Mouse (Mus musculus) adrenal gland (tissue): ENCODE data around the gene Mrps30.
"Not testable (repeated sequence)": the region's sequence is repeated elsewhere in the genome, so short reads cannot be mapped to it uniquely, and the experiment has no call there.

Experiments used
- intact Hi-C: fragments of 180-260 bp; cut with DNase I; formaldehyde crosslinking; loops from one replicate; pipeline ENCODE4 v1.15.1; 2025
- long read RNA-seq, 2 experiments: library from polyadenylated mRNA; unstranded; transcript quantifications; one replicate each; pipeline ENCODE4 v2.0.0; 2020; ENCODE audit warnings: borderline replicate concordance in 1 of 2; ENCODE audit not compliant: insufficient replicate concordance in 1 of 2

The Mrps30 gene
- long read RNA-seq, experiment 1, transcript Mrps30-201 (5 exons, 3,319 nt): major isoform, 79 of 79 reads
- long read RNA-seq, experiment 1, partial matches to known transcripts: 0 of 79 reads
- long read RNA-seq, experiment 1, other reads (novel, unspliced or antisense): 0 of 79 reads
- long read RNA-seq, experiment 2, transcript Mrps30-201 (5 exons, 3,319 nt): major isoform, 104 of 108 reads
- long read RNA-seq, experiment 2, partial matches to known transcripts: 2 of 108 reads
- long read RNA-seq, experiment 2, other reads (novel, unspliced or antisense): 2 of 108 reads

DNA sequence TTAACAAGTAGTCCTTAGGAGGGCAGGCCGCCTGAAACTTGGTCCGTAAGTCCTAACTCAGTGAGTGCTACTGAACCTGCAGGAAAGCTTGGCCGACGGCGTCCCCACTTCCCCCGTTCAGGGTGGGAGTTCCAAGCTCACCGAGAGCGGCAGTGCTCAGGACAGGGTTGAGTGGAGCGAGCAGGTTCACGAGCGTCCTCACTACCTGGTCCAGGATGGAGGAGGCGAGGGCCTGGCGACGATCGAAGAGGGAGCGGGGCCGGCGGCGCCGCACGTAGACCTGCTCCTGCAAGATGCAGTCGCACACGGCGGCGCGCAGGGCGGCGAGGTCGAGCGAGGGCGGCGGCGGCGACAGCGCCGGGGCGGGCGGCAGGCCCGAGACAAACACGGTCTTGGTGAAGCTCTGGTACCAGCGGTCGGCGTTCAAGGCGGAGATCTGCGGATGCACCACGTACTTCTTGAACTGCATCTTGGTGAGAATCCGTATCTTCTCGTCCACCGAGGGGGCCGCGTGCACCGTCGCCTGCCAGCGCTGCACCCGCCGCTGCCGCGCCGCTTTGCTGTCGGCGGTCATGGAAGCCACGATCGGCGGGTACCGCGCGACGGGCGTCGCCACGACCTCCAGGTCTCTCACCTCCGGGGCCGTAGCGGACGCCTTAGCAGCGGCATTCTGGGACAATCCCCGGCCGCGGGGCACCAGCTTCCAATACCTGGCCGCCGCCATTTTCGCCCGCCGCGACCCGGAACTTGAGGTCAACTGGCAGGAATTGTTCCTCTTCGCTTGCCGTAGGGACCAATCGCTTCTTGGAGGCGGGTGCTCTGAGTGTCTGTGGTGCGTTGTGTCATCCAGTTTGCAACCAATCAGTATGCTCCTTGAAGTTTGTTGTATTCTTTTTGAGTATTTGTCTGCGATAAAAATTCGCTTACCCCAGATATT lies at the start of gene Mrps30, which contains the start of gene B430218F22Rik:
TSS of gene Mrps30 (minus strand) at position 742 of the 937 bp plus-strand sequence.
TSS of gene B430218F22Rik (plus strand) at position 120 of the 937 bp plus-strand sequence.
- intact Hi-C loops: no loop called here

DNA sequence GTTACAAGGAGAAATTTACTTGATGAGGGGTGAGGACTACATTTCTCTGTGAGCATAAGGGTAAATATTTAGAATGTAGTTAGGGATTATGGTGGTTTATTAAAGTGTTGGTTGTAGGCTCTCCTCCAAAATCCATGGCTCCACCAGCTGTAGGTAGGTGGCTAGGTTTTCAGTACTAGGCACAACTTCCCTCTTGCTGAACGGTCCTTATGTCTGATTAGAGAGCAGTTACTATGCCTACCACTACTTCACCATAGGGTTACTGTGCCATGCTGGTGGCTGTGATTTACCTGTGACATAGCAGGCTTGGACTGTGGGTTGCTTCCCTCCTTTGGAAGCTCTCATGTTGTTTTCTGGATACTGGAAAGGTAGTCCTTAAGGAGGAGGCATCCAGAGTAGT lies 33.8 kb upstream of the Mrps30 start:
- intact Hi-C loops: no loop called here

DNA sequence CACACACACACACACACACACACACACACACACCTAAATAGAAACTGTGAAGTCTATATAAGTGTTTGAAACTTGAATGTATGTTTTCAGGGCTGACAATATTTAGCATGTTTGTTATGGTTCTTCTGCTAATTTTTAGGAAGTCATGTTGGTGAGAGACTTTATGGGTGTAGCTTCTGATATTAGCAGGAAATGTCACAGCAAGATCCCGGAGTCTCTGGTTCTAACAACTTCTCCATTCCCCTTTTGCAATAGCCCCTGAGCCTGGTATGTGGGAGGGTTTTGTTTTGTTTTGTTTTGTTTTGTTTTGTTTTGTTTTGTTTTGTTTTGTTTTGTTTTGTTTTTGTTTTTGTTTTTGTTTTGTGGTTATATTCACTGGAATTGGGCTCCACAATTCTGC lies 33.4 kb upstream of the Mrps30 start:
- intact Hi-C loops: no loop called here

DNA sequence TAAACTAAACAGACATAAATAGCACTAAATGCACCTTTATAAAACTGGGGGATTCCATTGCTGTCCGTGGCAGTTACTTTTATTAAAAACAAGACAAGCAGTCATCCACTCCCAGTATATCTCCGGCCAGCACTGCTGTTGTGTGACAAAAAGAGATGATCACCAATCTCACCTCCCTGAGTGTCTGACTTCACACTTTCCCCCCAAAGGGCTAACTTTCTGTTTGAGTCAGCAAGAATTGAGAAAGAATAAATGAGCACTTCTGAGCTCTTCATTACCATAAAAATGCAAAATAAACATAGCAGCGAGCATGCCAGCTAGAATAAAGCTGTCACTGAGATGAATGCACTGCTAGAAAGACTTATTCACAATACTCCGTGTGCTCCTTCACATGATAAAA lies 31.1 kb upstream of the Mrps30 start:
- intact Hi-C loops: no loop called here

DNA sequence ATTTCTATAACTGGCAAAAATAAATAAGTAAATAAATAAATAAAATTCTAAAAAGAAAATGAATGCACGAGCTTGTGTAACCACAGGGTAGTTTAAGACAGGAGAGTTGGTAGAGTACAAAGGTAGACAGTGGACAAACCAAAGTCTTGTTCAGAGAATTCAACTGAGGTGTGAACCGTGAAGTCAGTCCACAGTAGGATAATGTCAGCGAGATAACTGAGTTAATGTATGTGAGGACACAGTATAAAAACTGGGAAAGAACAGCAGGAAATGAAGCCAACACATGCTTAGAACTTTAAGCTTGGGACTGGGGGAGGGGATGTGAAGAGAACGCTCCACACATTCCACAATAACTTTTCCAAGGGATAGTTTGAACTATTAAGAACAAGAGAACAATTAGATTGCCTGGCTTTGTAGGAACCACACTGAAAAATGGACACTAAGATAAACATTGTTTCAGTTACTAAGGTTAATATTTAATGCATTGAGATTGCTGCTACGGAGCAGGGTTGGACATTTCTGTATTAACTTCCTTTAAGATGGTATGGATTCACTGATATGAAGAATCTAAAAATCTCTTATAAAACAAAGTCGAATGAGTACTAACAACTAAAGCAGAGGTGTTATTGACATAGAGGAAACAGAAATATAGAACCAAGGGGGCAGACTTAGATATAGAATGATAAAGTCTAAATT lies 24.4 kb upstream of the Mrps30 start:
- intact Hi-C loops: no loop called here

DNA sequence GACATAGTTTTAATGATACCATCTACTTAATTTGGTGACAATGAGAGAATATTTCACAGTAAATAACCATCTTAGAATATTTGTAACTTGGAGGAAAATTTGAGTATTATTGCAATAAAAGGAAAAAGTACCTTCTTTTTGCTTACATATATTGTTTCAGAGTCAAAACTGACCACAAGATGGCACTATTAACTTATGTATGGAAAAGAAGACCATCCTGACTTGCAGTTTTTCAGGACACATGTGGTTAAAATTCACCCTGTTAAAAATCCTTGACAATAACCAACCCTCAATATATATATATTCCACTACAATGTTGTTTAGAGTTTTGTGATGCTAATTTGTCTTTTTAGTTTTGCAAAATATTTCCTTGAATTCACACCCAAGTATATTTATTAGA lies 16.5 kb upstream of the Mrps30 start:
- intact Hi-C loops: loop anchor here (2.0 kb wide), 1 partner anchor 191 kb away; no protein-coding TSS in a partner anchor

DNA sequence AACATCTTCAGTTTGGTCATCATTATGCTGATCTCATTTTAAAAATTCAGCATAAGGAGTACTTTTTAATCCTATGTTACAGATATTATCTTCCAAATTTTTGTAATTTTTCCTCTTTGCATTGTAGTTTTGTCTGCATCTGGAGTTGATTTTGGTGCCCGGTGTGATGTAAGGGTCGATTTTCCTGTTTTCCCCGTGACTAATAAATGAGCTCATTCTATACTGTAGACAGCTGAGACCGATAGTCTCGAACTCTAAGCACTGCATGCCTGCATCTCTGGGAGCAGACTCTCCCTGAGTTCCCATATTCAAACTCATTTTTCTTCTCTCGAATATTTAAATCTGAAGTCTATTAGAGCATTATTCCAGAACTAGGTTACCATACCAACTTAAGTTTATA lies 13.3 kb upstream of the Mrps30 start:
- intact Hi-C loops: no loop called here

DNA sequence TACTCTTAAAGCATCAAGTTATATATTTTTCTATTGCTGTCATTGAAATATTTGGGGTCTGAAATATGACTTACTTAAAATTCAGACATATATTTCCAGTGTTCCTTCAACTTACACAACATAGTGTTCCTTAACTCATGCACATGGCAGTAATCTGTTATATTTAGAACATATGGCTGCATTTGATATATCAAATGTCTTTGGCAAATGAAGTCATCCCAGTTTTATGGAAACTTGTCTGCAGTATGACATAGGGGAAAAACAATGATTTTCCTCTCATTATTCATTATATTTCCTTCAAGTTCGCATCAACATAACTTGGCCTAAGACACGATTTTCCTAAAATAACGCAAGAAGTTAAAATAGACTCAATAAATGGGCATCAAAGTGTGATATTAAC lies 8.8 kb upstream of the Mrps30 start:
- intact Hi-C loops: no loop called here

DNA sequence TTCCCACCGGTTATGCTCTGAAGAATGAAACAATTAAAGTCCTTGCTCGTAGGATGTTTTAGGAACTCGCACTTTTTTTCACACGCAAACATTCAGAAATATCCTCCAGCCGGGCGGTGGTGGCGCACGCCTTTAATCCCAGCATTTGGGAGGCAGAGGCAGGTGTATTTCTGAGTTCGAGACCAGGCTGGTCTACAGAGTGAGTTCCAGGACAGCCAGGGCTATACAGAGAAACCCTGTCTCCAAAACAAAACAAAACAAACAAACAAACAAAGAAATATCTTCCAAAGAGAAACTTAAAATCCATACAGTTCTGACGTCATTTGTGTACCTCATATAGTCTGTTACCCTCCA lies 373 bp upstream of the Mrps30 start:
- intact Hi-C loops: not testable (repeated sequence)

DNA sequence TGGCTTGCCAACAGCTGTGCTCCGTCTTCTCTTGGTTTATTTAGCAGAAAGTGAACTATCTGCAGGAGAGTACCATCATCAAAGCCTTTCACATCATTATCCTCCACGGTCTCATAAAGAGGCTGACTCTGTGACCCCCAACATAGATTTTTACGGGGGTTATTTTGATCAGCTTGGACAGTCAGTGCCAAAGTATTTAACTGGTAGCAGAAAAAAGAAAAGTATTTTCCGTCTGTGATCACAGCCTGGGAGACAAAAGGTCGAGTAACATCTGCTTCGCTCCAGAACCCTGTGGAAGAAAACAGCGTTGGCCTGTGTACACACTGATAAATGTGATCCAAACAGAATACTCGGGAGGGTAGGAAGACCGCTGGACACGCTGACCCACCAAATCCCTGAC lies 6.7 kb downstream of the Mrps30 start:
- intact Hi-C loops: no loop called here

DNA sequence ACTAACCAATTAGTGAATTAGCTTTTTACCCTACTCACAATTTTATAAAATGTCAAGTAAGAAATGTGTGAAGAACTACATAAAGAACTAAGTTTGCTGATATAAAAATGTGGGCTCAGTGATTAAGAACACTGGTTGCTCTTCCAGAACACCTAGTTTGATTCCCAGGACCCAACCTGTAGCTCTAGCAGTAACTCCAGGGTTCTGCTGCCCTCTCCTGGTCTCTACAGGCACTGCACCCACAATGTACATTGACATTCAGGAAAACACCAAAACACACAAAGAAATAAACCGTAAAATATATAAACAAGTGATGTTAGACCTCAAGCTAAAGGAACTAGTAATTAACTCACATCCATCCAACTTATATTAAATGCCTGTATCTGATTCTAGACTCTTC lies 7.9 kb downstream of the Mrps30 start:
- intact Hi-C loops: no loop called here

DNA sequence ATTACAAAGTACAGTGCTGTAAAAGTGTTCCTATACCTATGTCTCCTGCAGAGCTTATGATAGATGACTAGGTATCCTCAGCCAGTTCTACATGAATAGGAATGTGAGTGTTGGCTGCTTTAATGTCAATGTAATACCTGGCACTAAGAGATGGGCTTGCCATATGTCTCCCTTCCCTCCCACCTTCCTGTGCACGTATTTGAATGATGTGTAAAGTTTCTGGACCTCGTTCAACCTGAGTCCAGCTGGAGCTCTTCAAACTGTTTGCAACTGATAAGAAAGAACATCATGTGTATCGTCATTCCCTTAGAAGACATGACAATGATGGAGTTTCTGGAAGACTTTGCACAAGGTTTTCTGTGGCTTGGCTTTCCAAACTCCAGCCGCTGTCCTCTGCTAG lies 14.2 kb downstream of the Mrps30 start:
- intact Hi-C loops: no loop called here

DNA sequence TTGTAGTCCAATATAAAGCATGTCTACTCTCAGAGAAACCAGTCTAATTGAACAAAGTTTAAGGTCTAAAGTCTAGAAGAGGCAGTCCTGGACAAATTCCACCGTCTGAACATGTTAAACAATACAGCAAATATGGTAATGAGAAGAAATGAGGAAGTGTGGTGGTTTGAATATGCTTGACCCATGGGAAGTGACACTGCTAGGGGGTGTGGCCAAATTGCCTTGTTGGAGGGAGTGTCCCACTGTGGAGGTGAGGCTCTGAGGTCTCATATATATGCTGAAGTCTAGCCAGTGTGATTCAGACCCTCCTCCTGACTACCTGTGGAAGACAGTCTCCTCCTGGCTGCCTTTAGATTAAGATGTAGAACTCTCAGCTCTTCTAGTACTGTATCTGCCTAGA lies 21.3 kb downstream of the Mrps30 start:
- intact Hi-C loops: no loop called here

DNA sequence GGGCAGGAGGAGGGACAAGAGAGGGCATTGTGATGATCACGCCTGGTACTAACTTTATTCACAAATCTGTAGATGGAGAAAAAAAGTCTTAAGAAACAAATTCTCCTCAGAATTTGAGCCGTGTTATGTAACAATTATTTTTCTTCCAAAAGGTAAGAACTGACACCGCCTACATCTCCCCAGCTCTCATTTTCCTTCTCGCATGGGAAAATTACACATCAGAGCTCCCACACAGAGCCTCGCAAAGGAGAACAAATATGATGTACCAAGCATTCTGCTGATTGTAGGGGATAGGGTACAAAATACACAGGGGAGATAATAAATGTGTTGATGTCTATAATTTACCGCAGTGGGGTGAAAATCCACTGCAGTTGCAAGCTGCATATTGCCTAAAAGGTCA lies 23.7 kb downstream of the Mrps30 start:
- intact Hi-C loops: no loop called here

DNA sequence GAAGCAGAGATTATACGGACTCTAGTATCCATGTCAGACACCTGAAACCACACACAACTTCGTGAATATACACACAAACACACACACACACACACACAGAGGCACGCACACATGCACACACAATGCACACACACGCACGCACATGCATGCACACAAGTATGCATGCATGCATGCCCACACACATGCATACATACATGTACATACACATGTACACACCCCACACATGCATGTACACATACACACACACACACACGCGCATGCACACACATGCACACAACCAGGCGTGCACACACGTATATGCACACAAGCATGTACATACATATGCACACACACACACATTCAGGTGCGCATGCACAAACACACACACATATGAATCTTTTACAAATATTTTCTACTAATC lies 36.2 kb downstream of the Mrps30 start:
- intact Hi-C loops: loop anchor here (10.0 kb wide), 1 partner anchor 1016 kb away; no protein-coding TSS in a partner anchor

DNA sequence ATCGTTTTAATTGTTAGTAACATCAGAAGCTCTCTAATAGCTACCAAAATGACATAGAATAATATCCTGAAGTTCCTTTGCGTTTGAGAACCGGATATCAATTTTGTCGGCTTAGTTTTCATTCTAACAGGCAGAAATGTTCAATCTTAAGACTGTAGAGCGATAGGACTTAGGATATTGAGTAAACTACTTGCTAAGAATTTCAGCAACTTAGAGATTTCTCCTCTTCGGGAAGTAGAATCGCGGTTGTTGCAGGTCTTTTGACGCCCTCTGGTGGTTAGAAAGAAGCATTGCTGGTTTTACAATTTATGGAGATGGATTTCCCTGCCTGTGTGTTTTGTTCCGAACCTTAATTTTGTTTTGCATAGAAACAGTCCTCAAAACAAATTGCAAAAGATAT lies 36.8 kb downstream of the Mrps30 start:
- intact Hi-C loops: loop anchor here (10.0 kb wide), 1 partner anchor 1015 kb away; no protein-coding TSS in a partner anchor
